Mouse (Mus musculus): Measurements from ENCODE around the gene P2ry2.

The P2ry2 gene

DNA sequence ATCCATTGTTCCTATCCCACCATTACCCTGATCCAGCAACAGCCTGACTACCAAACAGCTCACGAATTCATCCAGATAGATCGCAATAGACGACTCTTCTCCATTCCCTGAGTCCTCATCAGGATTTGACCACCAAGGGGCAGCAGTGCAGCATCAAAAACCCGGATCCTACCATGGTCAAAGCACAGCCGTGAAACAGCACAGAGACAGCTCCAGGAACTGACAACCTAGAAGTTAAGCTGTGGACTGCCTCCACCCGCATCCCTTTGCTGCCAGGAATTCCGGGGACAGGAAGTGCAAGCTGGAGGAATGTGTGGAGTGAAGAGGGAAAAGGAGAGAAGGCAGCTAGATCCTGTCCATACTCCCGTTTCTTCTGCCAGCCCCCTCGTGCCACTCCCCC is 24.6 kb downstream of the P2ry2 start:
- DNase-seq (ENCODE audit: low spot score in 2 of 2), result peak; percentile 53 to 72

DNA sequence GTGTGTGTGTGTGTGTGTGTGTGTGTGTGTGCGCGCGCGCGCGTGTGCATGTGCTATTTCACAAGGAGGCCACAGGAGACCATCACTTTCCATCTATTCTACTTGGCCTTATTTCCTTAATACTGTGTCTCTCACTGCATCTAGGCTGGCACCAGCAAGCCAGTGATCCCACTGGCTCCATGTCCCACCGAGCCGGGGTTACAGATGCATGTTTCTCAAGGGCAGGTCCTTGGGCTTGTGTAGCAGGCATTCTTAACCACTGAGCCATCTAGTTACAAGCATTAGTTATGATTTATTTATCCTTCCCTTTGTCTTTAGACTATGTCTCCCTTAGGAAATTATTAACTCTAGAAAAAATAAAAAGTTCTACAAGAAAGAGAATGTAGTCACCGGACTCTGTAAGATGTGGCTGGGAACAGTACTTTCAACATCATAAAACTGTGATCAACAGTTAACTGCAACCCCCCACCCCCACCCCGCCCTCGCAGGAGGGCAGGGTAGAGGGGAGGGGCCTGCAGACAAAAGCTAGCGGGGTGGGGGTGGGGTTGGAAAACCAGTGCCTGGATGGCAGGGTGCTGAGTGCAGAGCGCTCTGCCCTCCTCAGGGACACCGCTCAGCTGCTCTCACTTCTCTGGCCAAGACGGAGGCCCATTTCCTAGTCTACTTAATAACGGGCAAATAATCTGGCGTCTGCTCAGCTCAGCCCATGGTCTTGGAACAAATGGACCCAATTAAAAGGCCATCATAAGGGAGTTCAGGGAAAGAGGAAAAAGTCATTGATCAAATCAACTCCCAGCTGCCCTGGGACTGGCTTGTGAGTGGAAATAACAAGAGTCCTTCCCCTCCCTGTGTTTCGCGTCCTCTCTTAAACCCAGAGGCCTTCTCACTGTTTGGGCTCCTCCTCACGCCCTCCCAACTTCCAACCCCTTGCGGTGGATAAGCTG is 27.9 kb downstream of the P2ry2 start:
- DNase-seq (ENCODE audit: low spot score in 2 of 2), result no peak

DNA sequence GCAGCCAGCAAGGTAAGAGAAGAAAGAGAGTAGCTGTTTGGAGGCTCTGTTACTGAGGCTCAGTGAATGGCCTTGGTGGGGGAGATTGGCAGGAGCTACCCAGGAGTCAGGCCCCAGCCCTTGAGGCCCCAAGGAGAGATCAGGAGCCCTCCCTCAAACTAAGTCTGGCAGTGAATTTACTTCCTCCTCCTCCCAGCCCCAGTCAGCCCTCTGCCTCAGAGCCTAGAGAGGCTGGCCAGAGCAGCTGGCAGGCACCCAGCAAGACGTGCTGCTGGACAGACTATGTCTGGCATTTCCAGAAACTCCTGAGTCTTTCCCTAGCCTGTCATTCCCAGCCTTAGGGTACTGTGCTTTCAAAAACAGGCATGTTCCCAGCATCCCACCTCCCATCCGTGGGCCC is 33.5 kb downstream of the P2ry2 start:
- peak in 1 of 2 experiments; percentile 28 for DNase-seq (ENCODE audit: low spot score in 2 of 2)

DNA sequence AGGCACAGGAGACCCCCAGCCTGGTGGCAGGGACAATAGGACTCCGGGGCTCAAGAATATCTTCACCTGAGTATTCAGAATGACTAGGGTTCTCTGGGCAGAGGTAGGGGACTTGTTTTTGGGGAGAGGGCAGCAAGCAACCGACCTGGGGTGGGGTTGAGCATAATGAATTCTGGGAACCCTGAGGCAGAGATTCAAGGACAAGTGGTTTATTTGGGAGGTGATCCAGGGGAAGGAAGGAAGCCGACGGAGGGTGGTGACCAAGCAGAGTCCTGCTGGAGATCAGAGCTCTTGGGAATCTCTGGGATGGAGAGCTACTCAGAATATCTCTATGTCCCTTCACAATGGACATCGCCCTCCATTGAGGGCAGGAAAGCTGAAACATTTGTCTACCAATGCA is 34.5 kb downstream of the P2ry2 start:
- no peak for DNase-seq (ENCODE audit: low spot score in 2 of 2)

DNA sequence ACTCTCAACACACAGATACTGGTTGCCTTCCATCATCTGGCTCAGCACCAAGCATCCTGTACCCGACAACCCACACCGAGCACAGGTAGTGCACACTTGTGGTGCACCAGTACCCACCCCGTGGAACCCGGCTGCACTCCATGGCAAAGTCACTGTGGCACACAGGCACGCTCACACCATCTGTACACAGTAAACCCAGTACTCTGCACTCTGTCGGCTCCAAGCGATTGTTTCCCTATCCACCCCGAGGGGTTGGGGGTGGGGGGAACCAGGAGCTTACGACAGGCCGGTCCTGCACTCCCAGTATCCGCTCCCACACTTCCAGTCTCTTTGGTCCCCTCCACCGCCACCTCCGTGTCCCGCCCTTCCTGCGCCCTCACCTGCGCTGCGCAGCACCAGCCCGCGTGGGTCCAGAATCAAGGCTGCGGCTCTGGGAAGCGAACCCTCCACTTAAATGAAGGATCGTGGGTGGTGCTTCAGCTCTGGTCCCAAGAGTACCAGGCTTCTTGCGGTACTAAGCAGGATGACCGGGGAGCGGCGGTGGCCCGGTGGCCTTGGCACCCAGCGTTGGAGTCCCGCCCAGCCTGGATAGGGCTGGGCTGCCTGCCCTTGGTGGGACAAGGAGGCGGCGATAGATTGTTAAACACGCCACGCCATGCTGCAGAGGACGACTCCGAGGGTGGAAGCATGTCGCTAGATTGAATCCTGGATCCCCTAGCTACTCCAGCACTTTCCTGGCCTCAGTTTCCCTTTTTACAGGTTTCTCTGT is 38.3 kb downstream of the P2ry2 start, which contains the start of gene P2ry6:
P2ry6 (minus strand) TSS at position 515 of the 769 bp plus-strand sequence.
- no peak for DNase-seq (ENCODE audit: low spot score in 2 of 2)

- DNase-seq (ENCODE audit: low spot score in 2 of 2), result no peak
Measured at GRCm38 (mm10) chr7:100972875-100973274, 39.8 kb downstream of the P2ry2 start.

- DNase-seq (ENCODE audit: low spot score in 2 of 2), result no peak
Measured at GRCm38 (mm10) chr7:100968874-100969659, 43.6 kb downstream of the P2ry2 start.

DNA sequence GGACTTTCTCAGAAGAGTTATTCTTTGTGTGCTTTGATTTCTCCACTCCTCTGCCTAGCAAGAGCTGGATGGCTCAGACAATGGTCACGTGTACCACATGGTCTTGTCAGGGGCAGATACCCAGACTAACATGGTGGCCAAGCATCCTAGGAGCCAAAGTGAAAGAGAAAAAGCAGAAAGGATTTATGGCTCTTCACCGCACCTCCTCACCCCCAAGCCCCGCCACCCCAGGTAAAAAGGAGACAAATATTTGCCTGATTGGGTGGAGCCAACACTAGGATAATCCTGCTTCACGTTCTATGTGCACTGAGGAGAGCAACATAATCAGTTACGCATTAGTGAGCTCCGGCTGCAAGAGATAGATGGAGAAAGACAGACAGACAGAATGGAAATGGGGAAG is 44.3 kb downstream of the P2ry2 start:
- no peak for DNase-seq (ENCODE audit: low spot score in 2 of 2)

DNA sequence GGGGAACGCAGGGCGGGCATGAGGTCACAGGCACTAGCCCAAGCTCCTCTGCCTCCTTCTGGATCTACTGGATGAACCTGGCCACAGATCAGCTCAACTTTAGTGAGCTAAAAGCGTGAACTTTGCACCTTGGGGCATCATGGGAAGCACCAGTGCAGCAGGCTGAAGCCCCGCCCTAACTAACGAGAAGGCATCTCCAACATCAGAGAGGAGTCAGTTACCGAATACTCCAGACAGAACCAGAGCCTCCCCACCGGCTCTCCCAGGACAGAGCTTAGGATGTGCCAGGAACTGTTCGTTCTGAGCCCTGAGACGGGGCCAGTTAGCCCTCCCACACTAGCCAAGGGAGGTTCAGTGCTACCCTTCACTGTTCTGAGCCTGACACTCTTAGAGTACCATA is 44.8 kb downstream of the P2ry2 start:
- no peak for DNase-seq (ENCODE audit: low spot score in 2 of 2)

GRCm38 (mm10) chr7:100966014-100966413 is 46.7 kb downstream of the P2ry2 start:
- no peak for DNase-seq (ENCODE audit: low spot score in 2 of 2)

GRCm38 (mm10) chr7:100965079-100965478 is 47.6 kb downstream of the P2ry2 start:
- DNase-seq (ENCODE audit: low spot score in 2 of 2), result no peak

DNA sequence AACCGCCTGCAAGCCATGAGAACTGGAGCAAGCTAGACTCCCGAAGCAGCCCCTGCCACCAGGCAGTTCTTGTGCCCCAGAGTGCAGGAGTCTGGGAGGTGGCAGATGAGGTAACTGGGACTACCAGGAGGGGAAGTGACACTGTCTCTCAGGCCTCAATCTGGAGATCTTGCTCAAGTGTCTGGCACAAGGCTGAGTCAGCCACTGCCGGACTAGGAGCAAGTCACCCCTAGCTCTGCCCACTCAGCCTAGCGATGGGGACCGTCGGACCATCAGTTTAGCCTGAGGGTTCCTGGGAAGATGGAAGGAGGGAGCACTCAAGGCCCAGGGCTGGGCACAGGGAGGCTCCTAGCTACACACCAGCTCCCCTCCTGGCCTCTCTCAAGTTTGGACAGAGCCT is 48.4 kb downstream of the P2ry2 start:
- no peak for DNase-seq (ENCODE audit: low spot score in 2 of 2)

- DNase-seq (ENCODE audit: low spot score in 2 of 2), result no peak
Measured at GRCm38 (mm10) chr7:100963381-100963780, 49.3 kb downstream of the P2ry2 start.

DNA sequence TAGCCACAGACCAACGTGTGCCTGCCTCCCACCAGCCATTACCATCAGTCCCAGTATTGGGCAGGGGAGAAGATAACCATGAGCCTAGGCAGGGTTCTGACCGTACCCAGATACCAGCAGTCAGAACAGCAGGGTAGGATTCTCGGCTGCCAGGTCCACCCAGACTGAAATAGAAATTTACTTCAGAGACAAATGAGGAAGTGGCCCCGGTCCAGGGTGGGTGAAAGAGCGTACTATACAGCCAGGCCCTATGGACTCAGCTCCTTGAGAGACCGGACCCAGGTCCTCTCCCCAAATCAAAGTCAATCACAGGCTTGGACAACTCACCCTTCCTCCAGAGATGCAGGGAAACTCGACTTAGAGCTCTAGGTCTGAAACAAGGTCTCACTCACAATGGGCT is 51.5 kb downstream of the P2ry2 start:
- DNase-seq (ENCODE audit: low spot score in 2 of 2), result no peak

DNA sequence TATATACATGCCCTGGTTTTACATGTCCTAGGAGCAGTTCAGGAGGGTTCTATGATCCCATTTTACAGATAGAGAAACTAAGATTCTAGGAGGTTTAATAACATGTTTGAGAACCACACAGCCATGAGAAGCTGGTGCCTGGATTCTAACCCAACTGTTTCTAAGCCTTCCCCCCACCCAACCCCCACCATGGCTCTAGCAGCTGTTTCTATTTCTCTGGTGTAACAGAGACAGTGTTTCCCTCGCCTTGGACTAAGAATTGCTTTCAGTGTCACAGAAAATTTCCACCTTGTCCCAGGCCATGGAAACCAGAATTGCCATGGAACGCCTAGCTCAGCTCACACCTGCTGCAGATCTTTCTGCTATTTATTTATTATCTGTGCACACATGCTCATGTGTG is 52.2 kb downstream of the P2ry2 start:
- no peak for DNase-seq (ENCODE audit: low spot score in 2 of 2)

GRCm38 (mm10) chr7:100958426-100958825 is 54.2 kb downstream of the P2ry2 start:
- no peak for DNase-seq (ENCODE audit: low spot score in 2 of 2)

- no peak for DNase-seq (ENCODE audit: low spot score in 2 of 2)
Measured at GRCm38 (mm10) chr7:100952686-100953085, 60.0 kb downstream of the P2ry2 start.

DNA sequence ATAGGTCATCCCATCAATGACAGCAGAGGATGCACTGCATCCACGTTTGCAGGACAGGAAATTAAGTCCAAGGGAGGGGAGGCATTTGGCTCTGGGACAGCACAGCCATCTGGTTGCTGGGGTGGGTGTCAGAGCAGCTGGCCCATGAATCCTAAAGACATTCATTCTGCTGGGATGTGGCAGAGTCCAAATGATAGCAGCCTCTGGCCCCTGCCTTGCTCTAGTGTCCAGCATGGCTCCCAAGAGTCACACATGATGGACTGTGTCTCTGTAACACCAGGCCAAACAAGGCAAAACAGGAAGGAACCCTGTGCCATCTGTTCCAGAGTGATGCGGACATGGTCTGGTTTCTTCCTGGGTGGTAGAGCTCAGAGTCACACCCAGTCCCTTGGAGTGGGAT is 60.8 kb downstream of the P2ry2 start:
- DNase-seq (ENCODE audit: low spot score in 2 of 2), result no peak

- no peak for DNase-seq (ENCODE audit: low spot score in 2 of 2)
Measured at GRCm38 (mm10) chr7:100950481-100951010, 62.1 kb downstream of the P2ry2 start.

DNA sequence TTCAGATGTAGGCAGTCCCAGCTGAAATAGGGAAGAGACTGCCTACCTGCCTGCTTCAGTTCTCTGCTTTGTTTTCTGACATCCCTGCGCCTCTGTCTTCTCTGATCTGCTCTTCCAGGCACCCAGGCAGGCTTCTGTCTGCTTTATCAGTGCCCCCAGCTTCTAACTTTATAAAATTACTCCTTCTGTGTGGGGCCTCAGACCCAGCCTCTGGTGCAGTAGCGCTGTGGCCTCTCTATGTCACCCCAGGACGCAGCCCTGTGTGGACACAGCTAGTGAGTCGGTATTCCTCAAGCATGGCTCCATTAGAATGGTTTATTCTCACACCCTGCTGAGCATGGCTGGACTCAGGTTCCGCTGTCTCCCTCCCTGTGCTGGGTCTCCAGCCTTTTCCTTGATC is 62.6 kb downstream of the P2ry2 start:
- DNase-seq (ENCODE audit: low spot score in 2 of 2), result no peak

All from frontal cortex, postnatal 14 days (tissue).